8 mouse cellular contexts compared by ENCODE assay signal in genomic region chr14:16447587-16447986, GRCm38 (mm10).
DNase-seq lines count a peak whose midpoint lies in the region; ATAC-seq and TF ChIP-seq lines count a peak whose summit lies in the region.

No protein-coding gene starts in this region.

- no peak overlapping the region for H3K27ac ChIP-seq in liver, embryonic 11.5 days (ENCODE audit: low read depth, low read length)

- peak; percentile 68 for ATAC-seq in erythroblast, adult 5-6 weeks (replicated peaks; ENCODE audit: low FRiP score, poor library complexity, severe bottlenecking)
- ATAC-seq in liver, embryonic 11.5 days (replicated peaks; ENCODE audit: low FRiP score): peak; percentile 53

- no peaks in the 10 kb centered on the region for H3K36me3 ChIP-seq in E14TG2a.4 (ENCODE audit: insufficient read depth, low read length)
- no peaks in the 10 kb centered on the region for H3K36me3 ChIP-seq in liver, embryonic 11.5 days (ENCODE audit: control insufficient read depth, insufficient read depth, low read length)
- no peaks in the 10 kb centered on the region for H3K36me3 ChIP-seq in splenic B cell, adult 2 months (ENCODE audit: control insufficient read depth, insufficient read depth, low read length, poor library complexity, severe bottlenecking)

- H3K4me1 ChIP-seq in E14TG2a.4 (replicated peaks; ENCODE audit: low read depth, low read length): peaks cover 5% of the 10 kb centered on the region; the same call in 1 of the 2 replicates
- peaks cover 5% of the 10 kb centered on the region for H3K4me1 ChIP-seq in liver, embryonic 11.5 days (replicated peaks; ENCODE audit: control insufficient read depth, insufficient read depth, low read length)

- no peaks in the 10 kb centered on the region; the same call in 1 of the 2 replicates for H3K9me3 ChIP-seq in E14TG2a.4 (ENCODE audit: low read length)
- no peaks in the 10 kb centered on the region for H3K9me3 ChIP-seq in liver, embryonic 11.5 days (ENCODE audit: control insufficient read depth, low read length)

- H3K9ac ChIP-seq in liver, embryonic 11.5 days (ENCODE audit: low read depth, low read length): no peak overlapping the region

- H3K27me3 ChIP-seq in E14TG2a.4 (ENCODE audit: insufficient read depth, low read length): no peaks in the 10 kb centered on the region
- no peaks in the 10 kb centered on the region for H3K27me3 ChIP-seq in liver, embryonic 11.5 days (replicated peaks; ENCODE audit: control insufficient read depth, insufficient read depth, low read length)
- H3K27me3 ChIP-seq in splenic B cell, adult 2 months (ENCODE audit: control insufficient read depth, insufficient read depth, low read length, poor library complexity, severe bottlenecking): no peaks in the 10 kb centered on the region

- WGBS in liver, embryonic 11.5 days: 38% methylated on average over 3 of the region's 3 CpGs

- H3K4me2 ChIP-seq in liver, embryonic 11.5 days: no peak overlapping the region

- H3K4me3 ChIP-seq in E14TG2a.4 (replicated peaks; ENCODE audit: low read length): no peak overlapping the region
- no peak overlapping the region for H3K4me3 ChIP-seq in liver, embryonic 11.5 days (ENCODE audit: low read depth, low read length)

- peak; percentile 30 to 31 for DNase-seq in cerebellum, postnatal 10 days
- no peak for DNase-seq in cerebellum, adult 11 months
- peak; percentile 38 for DNase-seq in liver, embryonic 11.5 days (ENCODE audit: low spot score)
- peak; percentile 28 for DNase-seq in splenic B cell, adult 2 months (ENCODE audit: low read depth, low spot score)
- no peak for DNase-seq in layer of hippocampus, postnatal 36 days
- no peak for DNase-seq in right cerebral cortex, postnatal 10 days (ENCODE audit: low spot score in 2 of 2)

- TF ChIP-seq CTCF in E14TG2a.4 (conservative IDR thresholded peaks at IDR 0.05; ENCODE audit: low read length): peak; percentile 28

Comparison
In these comparisons a context has a peak if more than half of its experiments do, and no peak if none do; other contexts are left out.
1. DNase-seq: peak in cerebellum, postnatal 10 days (2 of 2), liver, embryonic 11.5 days (single experiment) and splenic B cell, adult 2 months (single experiment); none in cerebellum, adult 11 months (single experiment), layer of hippocampus, postnatal 36 days (0 of 2) and right cerebral cortex, postnatal 10 days (0 of 2).